Mouse (Mus musculus) brain, adult 10 weeks (tissue): ENCODE results near the gene Btbd35f15. TPM values are rescaled to one million over a fixed set of nuclear protein-coding genes. Genes with fewer than 3 reads are reported as not detected.

Experiments
- polyA plus RNA-seq: library from polyadenylated mRNA; stranded (reverse); fragments of 350-450 nt; fragmentation: Illumina TruSeq; extraction: RNeasy Lipid Tissue Mini Kit (QIAGEN cat#74804); gene quantifications from one replicate; pipeline ENCODE4 v1.2.3, GENCODE M21; 2015; ENCODE audit warnings: low read depth, low replicate concordance

The Btbd35f15 gene
- not detected for polyA plus RNA-seq

GRCm38 (mm10) chrX:33577214-33577613 is at the start of gene Btbd35f15:
Btbd35f15 (minus strand) TSS chrX:33577314.

Other genes starting within 250 kb of the Btbd35f15 start
- gene Btbd35f13, start 79.9 kb upstream of the Btbd35f15 start, polyA plus RNA-seq = not detected
- gene Btbd35f14, start 125.0 kb upstream of the Btbd35f15 start, polyA plus RNA-seq = not detected